Mouse (Mus musculus): ENCODE results near the gene Nek5. TPM values are rescaled to one million over a fixed set of nuclear protein-coding genes. Genes with fewer than 3 reads are reported as not detected.
A peak's percentile ranks its signal among the peaks of the same experiment; 100 is the strongest.

Gene Nek5
- 3.4 TPM for polyA plus RNA-seq (2021)

GRCm38 (mm10) chr8:22124220-22125152 lies at the start of gene Nek5:
TSS of gene Nek5 (minus strand) at chr8:22125053.
- ChIA-PET CTCF (interaction anchor here (2.4 kb wide), 1 partner anchor 68 kb away, joined by 11 read pairs; the partner anchor contains the start of gene Vps36), POLR2A (interaction anchor here (0.7 kb wide), 1 partner anchor 9 kb away, joined by 3 read pairs; no protein-coding TSS in a partner anchor)
- DNase-seq (ENCODE audit: low read depth, low spot score) (no peak), ATAC-seq (peak; percentile 87)
- TF ChIP-seq CTCF (IDR thresholded peaks at IDR 0.05): no peak
- in situ Hi-C loops (cut with MboI; ENCODE audit: low pct_unique_long_range_greater_than_20kb): no loop called here
- no peaks in the 10 kb centered on the region for H3K27me3 ChIP-seq

DNA sequence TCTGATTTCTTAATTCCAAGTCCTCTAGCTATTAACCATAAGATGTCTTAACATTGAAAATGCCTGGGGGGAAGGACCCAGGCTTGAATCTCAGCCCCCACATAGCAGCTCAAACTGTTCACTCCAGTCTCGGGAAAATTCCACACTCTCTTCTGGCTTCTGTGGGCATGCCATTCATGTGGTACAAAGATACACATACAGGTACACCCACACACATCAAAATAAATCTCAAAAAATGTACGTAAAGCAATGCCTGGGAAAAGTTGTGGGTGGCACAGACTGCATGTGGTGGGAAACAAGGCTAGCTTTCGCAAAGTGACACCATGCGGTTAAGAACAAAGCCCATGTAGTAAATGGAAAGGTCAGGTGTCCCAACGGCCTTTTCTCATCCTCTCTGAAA lies 44.3 kb upstream of the Nek5 start:
- DNase-seq (ENCODE audit: low read depth, low spot score) (no peak), ATAC-seq (no peak)
- ChIA-PET CTCF (interaction anchor here (1.8 kb wide), 1 partner anchor 24 kb away, joined by 4 read pairs; no protein-coding TSS in a partner anchor), POLR2A (no interaction called here)
- in situ Hi-C loops (cut with MboI; ENCODE audit: low pct_unique_long_range_greater_than_20kb): loop anchor here (10.0 kb wide), 1 partner anchor 174 kb away; no protein-coding TSS in a partner anchor
- no peak for TF ChIP-seq CTCF (IDR thresholded peaks at IDR 0.05)
- H3K27me3 ChIP-seq: no peaks in the 10 kb centered on the region

DNA sequence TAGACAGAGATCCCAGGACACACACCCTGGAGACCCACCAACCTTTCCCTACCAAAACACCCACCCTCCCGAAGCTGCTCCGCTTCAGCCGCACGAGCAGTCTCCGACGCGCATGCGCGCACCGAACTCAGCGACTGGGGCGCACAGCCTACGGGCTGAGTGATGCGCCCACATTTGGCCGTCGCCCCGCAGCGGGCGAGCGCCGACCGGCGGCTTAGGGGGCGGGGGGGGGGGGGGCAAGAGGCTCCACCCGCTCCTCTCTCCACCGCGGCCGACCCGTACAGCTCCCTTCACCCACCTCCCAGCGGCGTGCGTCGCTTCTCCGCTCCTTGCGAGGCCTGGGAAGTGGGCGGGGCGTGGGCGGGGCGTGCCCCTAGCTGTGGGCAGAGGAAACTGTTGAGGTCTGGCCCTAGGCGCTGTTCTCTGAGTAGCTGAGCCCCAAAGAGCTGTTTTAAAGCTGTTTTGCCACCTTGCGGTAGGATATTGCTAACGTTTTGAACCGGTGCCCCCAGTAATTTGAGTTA lies 41.3 kb upstream of the Nek5 start, which contains the start of gene Nek3:
TSS of gene Nek3 (minus strand) at position 356 of the 524 bp plus-strand sequence.
- no peaks in the 10 kb centered on the region for H3K27me3 ChIP-seq
- CTCF ChIA-PET: interaction anchor here (0.6 to 2.7 kb wide), 10 partner anchors 16 to 174 kb away, joined by 3 to 11 read pairs (median 3); partner anchors contain the start of gene Alg11
- in situ Hi-C loops (cut with MboI; ENCODE audit: low pct_unique_long_range_greater_than_20kb): loop anchor here (10.0 kb wide), 1 partner anchor 171 kb away; no protein-coding TSS in a partner anchor
- DNase-seq (ENCODE audit: low read depth, low spot score): peak; percentile 61
- peak; percentile 98 for ATAC-seq
- peak; percentile 78 for TF ChIP-seq CTCF (IDR thresholded peaks at IDR 0.05)
- POLR2A ChIA-PET: interaction anchor here (0.7 kb wide), 1 partner anchor 9 kb away, joined by 3 read pairs; no protein-coding TSS in a partner anchor

- no peak for ATAC-seq
Measured at GRCm38 (mm10) chr8:22165251-22166079, 40.6 kb upstream of the Nek5 start.

DNA sequence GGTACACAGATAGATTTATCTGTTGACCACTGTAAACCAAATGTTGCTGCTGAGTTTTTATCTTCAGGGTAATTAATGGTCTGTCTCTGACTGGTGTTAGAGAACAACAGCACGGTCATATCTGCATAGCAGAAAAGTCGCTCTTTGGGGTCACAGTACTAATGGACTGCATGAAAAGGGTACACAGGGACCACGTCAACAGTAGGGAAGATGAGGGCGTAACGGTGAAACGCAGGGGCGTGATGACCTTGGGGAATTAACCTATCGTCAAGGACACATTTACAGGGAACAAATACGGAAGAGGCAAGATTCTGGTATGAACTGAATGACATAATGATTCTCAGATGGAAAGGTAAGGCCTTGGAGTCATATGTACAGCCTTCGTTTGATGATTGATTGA lies 39.6 kb upstream of the Nek5 start:
- ChIA-PET POLR2A (no interaction called here), CTCF (no interaction called here)
- DNase-seq (ENCODE audit: low read depth, low spot score): no peak
- no peak for ATAC-seq
- in situ Hi-C loops (cut with MboI; ENCODE audit: low pct_unique_long_range_greater_than_20kb): loop anchor here (10.0 kb wide), 1 partner anchor 170 kb away; no protein-coding TSS in a partner anchor
- H3K27me3 ChIP-seq: no peaks in the 10 kb centered on the region
- no peak for TF ChIP-seq CTCF (IDR thresholded peaks at IDR 0.05)

More at GRCm38 (mm10) chr8:22165251-22166079, 40.6 kb upstream of the Nek5 start:
- in situ Hi-C loops (cut with MboI; ENCODE audit: low pct_unique_long_range_greater_than_20kb): loop anchor here (10.0 kb wide), 1 partner anchor 171 kb away; no protein-coding TSS in a partner anchor
- CTCF ChIA-PET: interaction anchor here (0.6 to 2.7 kb wide), 10 partner anchors 17 to 173 kb away, joined by 3 to 11 read pairs (median 3); partner anchors contain the start of gene Alg11
- no peak for TF ChIP-seq CTCF (IDR thresholded peaks at IDR 0.05)
- POLR2A ChIA-PET: interaction anchor here (0.7 kb wide), 1 partner anchor 8 kb away, joined by 3 read pairs; no protein-coding TSS in a partner anchor
- no peaks in the 10 kb centered on the region for H3K27me3 ChIP-seq
- no peak for DNase-seq (ENCODE audit: low read depth, low spot score)

- ATAC-seq: no peak
- POLR2A ChIA-PET: no interaction called here
- TF ChIP-seq CTCF (IDR thresholded peaks at IDR 0.05): no peak
- DNase-seq (ENCODE audit: low read depth, low spot score): no peak
- CTCF ChIA-PET: interaction anchor here (1.2 kb wide), 1 partner anchor 16 kb away, joined by 4 read pairs; no protein-coding TSS in a partner anchor
- no peaks in the 10 kb centered on the region for H3K27me3 ChIP-seq
- in situ Hi-C loops (cut with MboI; ENCODE audit: low pct_unique_long_range_greater_than_20kb): loop anchor here (10.0 kb wide), 1 partner anchor 167 kb away; no protein-coding TSS in a partner anchor
Measured at GRCm38 (mm10) chr8:22162206-22162605, 37.4 kb upstream of the Nek5 start.

DNA sequence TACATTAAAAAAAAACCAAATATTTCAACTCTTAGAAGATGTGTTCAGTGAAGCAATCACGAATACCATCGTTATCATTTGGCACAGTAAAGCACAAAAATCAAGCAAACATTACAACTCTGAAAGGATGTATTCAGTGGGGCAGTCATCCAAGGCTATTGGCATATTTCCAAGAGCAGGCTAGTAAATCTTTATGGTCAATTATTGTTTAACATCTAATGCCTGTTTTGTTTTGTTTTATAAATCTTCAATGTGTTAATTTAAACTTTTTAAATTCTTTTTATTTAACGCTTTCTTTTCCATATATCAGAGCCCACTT lies 25.5 kb upstream of the Nek5 start:
- TF ChIP-seq CTCF (IDR thresholded peaks at IDR 0.05): no peak
- DNase-seq (ENCODE audit: low read depth, low spot score) (no peak), ATAC-seq (no peak)
- in situ Hi-C loops (cut with MboI; ENCODE audit: low pct_unique_long_range_greater_than_20kb): no loop called here
- no peaks in the 10 kb centered on the region for H3K27me3 ChIP-seq
- ChIA-PET POLR2A (no interaction called here), CTCF (no interaction called here)

DNA sequence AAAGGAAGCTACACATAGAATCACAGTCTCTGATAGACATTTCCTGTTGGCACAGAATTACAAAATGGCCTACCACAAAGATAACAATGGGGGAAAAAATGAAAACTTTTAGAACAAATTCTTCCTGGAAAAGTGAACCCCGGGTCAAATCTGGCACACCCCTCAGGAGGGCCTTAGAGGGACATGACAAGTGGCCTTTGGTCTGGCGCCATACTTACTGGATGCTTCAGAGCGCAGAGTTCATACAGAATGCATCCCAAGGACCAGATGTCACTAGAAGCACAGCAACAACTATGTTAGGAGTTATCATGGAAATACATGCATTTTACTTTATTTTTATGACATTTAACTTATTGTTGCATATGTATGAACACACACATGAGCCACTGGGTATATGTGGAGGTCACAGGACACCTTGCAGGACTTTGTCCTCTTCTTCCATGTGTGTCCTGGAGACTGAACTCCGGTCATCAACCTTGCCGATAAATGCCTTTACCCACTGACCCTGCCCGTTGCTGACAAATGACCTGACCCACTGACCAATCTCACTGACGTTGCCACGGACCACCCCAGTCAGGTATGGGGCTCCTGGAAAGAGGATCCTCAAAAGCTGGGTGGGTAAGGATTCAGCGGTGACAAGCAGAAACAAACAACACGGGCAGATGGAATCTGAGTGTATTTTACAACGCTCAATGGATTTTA lies 24.9 kb upstream of the Nek5 start:
- no peak for ATAC-seq
- no peak for DNase-seq (ENCODE audit: low read depth, low spot score)
- no peak for TF ChIP-seq CTCF (IDR thresholded peaks at IDR 0.05)
- no peaks in the 10 kb centered on the region for H3K27me3 ChIP-seq
- in situ Hi-C loops (cut with MboI; ENCODE audit: low pct_unique_long_range_greater_than_20kb): no loop called here
- CTCF ChIA-PET: no interaction called here
- POLR2A ChIA-PET: no interaction called here

DNA sequence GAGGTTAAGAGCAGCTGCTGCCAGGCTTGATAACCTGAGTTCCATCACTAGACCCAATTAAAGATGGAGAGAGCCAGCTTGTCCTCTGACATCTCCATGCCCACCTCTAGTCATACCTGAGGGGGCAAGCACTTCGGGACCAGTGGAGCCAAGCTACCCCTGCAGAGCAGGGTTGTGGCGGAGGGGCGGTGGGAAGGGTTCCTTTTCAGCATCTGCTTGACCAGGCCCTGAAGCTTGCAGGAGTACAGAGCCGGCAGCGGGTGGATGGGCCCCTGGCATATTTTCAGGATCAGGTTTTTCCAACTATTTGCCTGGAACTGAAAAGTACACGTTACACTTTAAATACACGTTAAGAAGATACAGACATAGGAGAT lies 23.5 kb upstream of the Nek5 start:
- no peak for TF ChIP-seq CTCF (IDR thresholded peaks at IDR 0.05)
- in situ Hi-C loops (cut with MboI; ENCODE audit: low pct_unique_long_range_greater_than_20kb): no loop called here
- no peaks in the 10 kb centered on the region for H3K27me3 ChIP-seq
- no peak for ATAC-seq
- CTCF ChIA-PET: no interaction called here
- no peak for DNase-seq (ENCODE audit: low read depth, low spot score)
- POLR2A ChIA-PET: no interaction called here

Measured in Patski (cell line).